Mouse (Mus musculus) lung, postnatal 4 days (tissue): ENCODE data around the gene Mroh2a.
A peak's percentile ranks its signal among the peaks of the same experiment; 100 is the strongest.

Experiments used
- DNase-seq, 2 experiments: peaks; one replicate each; pipeline ENCODE4 v3.0.0; 2021

Mroh2a gene

DNA sequence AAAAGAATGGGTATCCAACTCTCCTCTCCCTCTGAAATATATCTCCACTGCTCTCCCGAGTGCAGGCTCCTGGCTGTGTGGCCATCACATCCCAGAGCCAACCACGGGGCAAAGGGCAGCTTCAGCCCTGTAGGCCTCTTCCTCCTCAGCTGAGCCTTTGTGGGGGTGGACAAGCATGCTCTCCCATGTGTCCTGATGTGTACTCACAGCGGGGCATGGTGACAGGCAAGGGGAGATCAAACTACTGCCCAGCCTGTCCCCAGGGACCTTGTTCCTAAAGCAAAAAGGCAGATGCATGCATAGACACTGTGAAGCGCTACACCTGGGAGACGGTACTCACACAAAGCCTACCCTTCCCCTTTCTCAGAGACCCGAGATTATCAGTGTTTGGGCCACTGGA lies 33.3 kb downstream of the Mroh2a start:
- peak in 1 of 2 experiments; percentile 72 for DNase-seq

DNA sequence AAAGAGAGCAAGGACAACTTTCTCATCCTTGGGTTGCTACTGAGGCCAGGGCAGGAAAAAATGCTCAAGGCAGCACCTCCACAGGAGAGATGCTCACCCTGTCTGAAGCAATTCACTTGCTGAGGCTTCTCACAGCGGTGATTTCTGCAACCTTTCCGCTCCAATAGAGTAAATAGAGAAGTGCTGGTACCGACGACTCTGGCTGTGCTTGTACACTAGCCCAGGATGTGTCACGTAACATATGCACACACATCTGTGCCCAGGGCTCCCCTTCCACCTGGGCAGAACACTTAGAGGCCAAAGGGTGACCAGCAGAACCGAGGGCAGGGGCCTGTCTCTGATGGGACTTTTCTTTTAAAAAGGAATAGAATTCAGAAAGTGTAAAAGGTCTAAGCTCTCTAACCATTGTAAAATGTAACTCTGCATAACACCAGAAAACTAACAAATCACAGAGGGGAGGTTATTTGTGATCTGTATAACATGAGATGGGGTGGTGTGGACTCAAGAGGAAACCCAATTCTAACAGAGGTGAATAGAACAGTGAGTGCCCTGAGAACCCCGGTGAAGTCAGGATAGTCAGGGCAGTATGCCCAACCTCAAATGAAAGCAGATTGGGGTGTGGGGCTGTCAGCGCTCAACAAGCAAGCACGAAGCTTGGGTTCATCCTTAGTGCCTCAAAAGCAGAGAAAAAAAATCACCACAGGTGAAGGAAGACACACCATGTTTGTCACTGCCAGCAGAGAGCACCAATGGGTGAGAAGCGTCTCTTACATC lies 34.0 kb downstream of the Mroh2a start:
- DNase-seq: peak in 1 of 2 experiments; percentile 30

DNA sequence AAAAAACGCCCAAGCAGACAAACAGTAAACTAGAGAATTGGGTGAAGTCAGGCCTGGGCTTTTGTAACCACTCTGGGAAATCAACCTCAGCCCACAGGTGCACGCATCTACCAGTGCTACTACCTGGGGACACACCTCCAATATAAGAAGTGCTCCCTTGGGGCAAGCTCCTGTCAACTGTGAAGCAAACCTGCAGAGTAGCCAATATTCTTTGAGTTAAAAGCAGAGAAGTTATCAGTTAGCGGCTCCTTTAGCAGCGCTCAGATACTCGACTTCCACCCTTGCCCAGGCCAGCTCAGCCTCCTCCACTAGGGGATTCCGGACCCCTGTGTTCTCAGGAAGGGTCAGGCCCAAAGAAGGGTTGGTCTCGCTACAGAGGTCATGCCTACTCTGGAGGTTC lies 34.9 kb downstream of the Mroh2a start:
- peak in 1 of 2 experiments; percentile 37 for DNase-seq

DNA sequence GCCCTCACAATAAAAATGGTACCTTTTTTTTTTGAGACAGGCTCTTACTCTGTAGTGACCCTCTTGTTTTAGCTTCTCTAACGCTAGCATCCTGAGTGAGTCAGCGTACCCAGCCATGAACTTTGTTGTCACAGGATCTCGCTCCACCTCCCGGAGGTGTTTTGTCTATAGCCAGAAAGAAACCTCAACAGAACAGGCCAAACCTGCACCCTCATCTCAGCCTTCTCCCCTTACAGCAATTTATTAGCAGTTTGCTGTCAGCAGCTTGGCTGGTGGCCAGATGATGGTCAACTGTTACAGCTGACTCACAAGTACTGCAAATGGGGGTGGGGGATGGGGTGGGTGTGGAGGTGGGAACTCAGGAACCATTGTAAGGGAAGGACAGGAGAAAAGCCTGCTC lies 35.5 kb downstream of the Mroh2a start:
- DNase-seq: peak in 1 of 2 experiments; percentile 60

DNA sequence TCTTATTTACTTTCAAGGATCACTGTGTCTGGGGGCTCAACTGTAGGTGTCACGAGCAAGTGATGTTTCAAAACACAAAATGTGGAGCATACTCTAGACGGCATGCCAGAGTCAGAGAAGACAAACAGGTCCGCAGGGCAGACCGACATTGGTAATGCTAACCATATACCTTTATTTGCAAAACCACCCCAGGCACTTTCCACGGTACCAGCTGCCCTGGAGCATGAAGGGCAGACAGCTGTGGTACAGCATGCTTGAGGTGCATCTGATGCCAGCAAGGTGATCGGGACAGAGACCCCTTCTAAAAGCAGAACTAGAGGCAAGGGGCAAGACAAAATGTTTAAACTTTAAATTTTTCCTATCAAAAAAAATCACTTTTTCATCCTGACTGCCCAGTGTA lies 36.2 kb downstream of the Mroh2a start:
- peak in 1 of 2 experiments; percentile 32 for DNase-seq

DNA sequence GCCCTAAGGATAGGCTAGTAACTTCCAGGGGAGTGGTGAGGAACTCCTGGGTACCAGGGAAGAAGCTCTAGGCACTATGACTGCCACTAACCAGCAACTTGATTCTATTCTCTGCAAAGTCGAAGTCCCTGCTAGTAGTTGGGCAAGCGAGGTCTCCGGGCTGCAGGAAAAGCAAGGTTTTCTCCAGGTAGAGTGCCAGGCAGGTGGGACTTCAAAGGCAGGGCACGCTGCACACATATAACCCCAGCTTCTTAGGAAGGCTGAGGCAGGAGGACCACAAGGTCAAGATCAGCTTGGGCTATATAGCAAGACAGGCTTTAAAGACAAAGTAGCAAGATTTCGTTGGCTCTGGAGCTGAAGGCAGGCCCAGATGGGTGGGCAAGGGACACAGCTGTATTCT lies 37.0 kb downstream of the Mroh2a start:
- DNase-seq: peak in 1 of 2 experiments; percentile 39

DNA sequence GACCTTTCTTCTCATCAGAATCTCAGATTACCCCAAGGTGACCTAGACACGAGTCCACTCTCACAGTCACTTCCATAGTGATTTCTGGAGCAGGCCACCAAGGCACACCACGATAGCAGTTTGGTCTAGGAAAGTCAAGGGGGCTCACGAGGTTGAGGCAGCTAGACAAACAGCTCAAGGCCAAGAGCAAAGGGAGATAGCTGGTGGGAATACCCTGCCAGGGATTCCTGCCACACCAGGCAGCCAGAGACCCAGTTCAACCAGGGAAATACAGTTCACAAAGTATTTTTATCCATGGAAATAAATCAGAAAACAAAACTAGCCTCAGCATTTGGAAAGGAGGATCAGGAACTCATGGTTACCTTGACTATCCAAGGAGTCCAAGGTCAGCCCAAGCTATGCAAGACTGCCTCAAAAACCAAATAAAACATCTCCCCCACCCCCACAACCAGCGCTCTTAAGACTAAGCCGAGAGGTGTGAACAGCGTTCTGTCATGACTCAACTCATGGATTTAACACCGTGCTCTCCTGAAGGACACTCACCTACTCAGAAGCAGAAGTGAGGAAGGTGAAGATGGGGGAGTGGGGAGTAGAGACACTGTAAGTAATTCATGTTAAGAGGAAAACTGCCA lies 37.6 kb downstream of the Mroh2a start:
- DNase-seq: peak in 1 of 2 experiments; percentile 25

DNA sequence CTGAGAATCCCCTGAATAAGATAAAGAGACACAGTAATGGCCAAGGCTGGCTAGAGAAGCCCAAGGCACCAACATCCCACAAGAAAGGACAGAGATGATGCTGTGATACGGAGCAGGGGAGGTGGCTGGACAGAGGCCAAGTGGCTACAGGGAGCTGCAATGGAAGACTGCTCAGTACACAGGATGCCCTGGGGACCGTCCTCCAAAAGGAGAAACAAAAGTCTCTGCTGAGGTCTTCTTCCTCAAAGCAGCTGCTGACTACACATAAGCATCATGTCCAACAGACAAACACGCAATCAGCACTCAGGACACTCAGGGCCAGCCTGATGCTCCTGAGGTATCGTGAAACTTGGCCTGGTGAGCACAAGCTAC lies 38.1 kb downstream of the Mroh2a start:
- peak in 1 of 2 experiments; percentile 49 for DNase-seq

DNA sequence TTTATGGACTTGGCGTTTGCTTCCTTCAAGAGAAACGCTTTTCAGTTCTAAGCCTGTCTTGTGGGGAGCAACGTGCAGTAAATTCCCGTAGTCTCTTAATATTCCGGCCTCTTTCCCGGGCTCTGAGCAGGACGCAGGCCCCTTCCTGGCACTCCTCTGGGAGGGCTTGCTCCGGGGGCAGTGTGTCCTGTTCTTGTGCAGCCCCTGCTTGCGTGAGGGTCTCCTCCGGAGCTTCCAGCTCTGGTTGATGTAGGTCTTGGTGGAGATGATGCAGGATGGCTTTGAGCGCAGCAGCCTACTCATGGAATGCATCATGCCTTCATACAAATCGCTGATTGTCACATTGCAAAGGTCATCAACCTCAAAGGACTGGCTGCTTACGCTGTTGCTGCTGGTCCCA lies 39.3 kb downstream of the Mroh2a start:
- DNase-seq: peak in 1 of 2 experiments; percentile 31

DNA sequence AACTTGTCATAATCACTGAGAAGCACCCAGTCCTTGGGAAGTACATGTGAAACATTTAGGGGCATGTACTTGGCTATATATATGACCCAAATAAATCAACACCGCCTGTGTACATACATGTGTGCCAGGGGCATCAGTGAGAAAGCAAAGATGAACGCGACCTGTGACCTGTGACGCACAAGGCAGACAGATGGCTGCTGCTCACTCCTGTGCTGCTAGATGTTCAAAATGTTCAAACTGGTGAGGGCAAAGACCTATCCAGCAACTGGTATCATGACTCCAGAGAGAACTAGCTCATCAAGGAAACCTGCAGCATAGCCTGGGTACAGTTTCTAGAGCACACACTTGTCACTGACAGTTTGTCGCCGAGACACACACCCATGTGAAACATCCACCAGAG lies 40.7 kb downstream of the Mroh2a start:
- peak in 1 of 2 experiments; percentile 48 for DNase-seq

DNA sequence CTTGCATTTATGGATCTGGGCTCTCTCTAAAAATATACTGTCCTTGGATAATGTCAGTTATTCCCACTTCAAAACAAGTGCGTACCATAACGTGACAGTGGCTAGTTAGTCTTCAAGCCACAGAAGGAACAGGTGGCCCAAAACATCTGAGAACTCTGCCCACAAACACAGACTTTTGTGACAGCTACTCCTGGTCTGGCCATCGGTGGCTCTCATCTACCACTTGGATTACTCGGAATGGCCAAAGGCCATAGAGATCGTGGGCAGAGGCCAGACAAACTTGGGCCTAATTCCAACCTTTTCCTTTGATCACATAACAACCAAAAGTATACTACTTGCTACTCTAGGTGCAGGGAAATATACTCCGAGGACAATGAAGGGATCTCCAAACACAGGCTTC lies 41.3 kb downstream of the Mroh2a start:
- peak in 1 of 2 experiments; percentile 28 for DNase-seq

DNA sequence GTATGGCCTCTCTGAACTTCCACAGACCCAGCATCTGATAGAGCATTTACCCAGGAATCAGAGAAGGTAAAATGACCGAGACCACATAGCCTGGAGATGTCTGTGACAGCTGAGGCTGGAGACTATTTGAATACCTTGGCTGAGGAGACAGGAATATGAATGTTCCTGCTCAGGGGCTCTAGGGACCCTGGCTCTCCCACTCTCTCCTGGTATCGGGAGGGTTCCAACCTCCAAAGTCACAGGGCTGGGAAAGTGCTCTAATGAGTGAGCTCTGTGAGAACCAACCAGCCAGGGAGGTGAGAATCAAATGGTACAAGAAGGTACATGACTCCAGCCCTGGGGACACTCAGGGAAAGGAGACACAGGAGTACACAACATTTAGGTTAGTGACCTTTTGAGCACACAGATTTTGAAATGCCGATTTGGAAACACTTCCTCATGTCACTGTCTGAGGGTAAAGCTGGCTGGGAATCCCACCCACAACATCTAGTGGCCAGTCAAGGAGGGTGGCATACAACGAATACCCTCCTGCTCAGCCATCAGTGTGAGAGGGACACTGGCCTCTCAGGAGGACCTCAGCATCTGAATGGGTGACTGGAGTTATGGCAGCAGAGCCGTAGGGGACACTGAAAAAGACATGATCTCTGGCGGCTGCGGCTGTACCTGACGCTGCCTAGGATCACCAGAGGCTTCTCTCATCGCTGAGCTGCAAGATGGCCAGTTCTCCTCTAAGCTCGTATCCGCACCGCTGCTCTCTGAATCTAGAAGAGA lies 42.9 kb downstream of the Mroh2a start:
- DNase-seq: peak in 1 of 2 experiments; percentile 43

DNA sequence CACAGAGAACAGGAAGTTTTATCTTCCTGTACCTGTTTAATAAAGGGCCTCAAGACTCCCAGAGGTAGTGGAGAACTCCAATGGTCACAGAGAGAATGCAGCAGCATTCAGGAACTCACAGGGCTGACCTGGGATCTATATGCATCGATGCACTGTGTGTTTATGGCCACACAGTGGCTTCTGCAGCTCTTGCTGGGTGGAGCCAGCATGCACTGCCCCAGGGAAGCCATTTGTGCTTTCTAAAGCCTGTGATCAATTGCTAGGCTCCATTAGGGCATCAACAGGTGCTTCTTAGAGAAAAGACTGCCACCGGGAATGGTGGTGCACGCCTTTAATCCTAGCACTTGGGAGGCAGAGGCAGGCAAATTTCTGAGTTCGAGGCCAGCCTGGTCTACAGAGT lies 46.1 kb downstream of the Mroh2a start:
- DNase-seq: no peak

DNA sequence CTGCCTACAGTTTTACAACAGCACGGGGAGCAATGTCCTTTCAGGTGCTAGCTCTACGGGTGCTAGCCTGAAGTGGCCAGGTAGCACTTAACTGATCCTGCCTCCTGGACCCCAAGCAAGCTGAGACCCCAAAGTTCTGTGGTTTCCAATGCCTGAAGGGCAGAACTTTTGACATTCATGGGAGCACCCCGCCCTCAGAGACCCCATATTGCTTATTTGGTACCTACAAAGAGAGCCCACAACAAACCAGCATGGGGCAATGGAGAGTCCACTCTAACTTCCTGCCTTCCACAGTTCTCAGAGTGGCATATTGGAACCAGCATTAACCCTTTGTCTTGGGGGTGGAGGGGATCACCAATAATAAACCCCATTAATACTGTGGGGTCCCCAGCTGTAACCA lies 46.5 kb downstream of the Mroh2a start:
- peak in 1 of 2 experiments; percentile 36 for DNase-seq

DNA sequence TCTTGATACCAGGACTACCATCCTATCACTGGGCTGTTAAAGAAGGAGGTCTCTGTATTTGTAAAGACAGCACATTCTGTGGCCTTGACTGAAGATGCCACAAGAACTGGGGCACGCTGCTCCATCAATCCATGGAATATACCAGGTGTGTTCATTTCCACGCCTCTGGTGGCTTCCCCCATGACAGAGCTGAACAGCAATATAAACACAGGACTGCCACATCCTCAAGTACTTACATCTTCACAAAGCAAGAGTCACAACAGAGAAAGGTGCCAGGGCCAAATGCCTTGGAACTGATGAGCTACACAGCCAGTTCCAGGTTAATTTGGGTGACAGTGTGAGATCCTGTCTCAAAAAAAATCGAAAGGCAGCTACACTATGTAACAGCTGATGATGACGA lies 47.0 kb downstream of the Mroh2a start:
- DNase-seq: no peak

DNA sequence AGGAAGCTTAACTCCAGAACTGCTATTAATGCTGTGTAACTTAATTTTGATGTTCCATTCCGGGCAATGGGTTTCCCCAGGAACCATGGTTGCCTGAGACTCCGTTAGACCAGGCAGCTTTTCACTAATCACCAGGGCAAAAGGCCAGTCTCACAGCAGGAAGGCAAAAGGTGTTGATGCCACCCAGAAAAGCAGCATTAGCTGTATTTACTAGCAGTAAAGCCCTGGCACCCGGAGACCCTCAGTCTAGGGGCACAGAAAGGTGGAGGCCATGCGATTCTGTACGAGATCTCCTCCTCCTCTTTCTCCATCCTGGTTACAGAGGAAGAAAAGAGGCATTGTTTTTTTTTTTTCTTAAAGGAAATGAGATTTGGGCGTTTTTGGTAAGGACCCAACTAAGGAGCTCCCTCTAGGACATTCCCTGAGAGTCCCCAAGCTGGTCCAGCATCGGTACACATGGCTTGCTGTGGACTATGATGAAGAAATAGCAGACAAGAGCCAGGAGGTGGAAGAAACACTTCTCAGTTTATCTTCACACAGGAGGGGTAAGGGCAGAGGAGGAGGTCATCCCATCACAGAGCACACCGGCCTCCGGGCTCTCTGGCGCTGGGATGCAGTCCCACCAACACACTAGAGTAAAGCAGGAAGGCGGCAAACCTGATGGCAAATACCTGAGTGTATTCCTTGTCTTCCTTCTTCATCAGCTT lies 47.7 kb downstream of the Mroh2a start:
- DNase-seq: peak in 1 of 2 experiments; percentile 40

DNA sequence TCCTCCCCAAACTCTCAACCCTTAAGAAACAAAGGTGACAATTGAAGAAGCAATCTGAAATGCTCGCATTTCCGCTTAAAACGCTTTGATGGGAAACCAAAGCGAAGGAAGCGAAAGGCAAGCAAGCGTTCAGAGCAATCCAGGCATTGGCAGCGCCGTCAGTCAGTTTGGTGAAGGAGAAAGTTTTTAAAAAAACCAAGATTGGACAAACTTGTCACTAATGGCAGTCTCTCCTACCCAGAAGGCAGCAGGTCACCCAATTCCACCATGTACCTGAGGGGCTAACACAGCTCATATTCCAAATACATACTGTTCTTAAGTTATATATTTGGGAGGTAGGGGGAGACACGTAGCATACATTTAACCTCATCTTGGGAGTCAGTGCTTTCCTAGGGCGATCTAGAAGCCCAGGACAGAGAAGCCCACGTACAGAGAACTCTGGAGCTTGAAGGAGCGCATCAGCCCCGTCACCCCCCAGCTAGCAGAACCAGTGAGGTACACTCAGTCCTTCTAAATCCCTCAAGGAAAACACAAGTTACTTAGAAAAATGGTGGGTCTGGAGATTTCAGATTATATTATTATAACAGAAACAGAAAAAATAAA lies 48.4 kb downstream of the Mroh2a start:
- no peak for DNase-seq

DNA sequence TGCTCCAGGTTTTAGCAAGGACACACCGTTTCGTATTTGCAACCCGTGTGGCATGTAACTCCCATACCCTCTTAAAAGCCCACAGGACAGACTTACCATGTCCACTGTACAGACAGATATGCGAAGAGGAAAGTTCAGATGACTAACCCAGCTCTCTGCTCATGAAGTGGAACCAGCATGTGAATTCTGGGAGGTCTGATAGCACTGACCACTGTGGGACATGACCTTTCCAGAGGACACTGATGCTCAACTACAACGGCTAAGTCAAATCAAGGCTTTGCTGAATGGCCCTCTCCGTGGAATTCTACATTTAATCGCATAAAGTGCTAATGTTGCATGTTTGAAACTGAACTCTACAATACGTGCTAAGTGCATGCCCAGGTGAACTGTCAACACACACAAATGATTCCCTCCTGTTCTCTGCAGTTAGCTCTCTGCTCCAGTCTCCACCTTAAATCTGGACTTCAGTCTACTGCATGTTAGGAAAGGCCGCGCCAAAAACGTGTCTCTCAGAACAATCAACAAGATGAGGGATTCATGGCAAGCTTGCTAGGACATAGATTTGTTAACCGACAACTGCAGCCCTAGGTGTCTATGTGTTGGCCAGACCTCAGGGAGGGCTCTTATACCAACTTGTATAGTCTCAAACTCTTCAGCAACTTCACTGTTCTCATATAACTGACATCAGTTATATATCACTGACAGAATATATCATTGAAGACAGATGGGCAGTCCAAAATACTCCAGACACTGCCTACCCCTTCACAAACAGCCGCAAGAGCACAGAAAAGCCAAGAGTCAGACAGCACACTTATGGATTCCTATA lies 49.1 kb downstream of the Mroh2a start:
- peak in 1 of 2 experiments; percentile 29 for DNase-seq

DNA sequence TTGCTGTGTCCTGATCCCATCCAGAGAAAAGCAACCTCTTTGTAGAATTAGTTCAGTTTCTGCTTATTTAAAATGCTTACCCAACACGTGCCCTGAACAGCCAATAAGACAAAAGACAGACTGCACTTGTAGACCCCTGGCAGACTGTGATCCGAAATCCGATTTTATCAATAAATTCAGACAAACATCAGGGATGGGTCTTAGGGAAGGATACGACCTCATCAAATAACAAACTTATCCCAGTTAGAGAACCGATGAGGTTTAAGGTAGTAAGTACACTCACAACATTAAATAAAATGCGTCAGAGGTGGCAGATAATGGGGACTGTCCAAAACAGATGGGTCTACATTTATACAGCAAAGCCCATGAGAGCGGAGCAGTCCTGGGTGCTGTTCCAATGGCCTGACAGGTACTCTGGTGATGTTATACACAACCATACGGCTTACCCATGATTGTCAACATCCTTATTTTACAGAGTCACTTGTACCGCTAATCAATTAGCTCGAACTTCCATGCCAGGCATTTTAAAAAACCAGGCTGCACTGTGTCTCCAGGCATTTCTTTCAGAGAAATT lies 49.8 kb downstream of the Mroh2a start:
- DNase-seq: no peak

DNA sequence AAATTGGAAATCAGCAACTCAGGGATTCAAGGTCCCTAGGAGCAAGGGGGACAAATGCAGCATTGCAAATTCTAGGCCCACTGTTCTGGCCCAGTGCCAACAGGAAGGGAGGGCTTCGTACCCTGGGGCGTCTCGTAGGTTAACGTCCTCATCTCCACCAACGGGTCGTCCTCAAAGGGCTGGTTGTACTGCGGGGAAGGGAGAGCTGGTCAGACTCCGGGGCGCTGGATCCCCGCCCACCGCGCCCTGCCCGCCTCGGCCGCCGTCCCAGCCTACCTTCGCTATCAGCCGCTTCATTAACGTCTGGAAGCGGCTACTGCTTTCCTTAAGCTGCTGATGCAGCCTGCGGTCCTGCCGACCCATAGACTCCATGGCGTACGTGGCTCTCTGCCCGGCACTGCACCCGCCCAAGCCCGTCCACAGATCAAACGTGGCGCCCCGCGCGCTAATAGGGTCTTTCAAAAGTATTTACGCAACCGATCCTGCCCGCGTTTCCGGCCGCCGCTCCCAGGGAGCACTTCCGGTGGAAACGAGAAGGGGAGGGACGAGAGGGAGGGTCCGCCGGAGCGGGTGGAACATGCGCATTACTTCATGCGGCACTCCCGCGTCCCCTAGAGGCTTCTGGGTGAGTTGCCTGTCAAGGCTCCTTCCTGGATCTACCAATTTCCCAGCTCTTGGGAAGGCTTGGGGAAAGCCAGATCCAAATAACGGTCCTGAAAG lies 50.5 kb downstream of the Mroh2a start, which contains the start of the genes Hjurp and Trpm8:
TSS of gene Hjurp (minus strand) at position 536 of the 720 bp plus-strand sequence.
TSS of gene Trpm8 (plus strand) at position 564 of the 720 bp plus-strand sequence.
- DNase-seq: peak; percentile 100
